Mouse (Mus musculus) induced T-regulatory cell, adult 2 months (primary cell): ENCODE data around the gene Nkx2-5.

Source experiments
- DNase-seq: peaks from one replicate; pipeline ENCODE4 v3.0.0-alpha.2; 2012; ENCODE audit warnings: low read depth

The Nkx2-5 gene

GRCm38 (mm10) chr17:26844909-26845148, at the start of gene Nkx2-5:
Gene Nkx2-5, minus strand, starts transcription at chr17:26845009.
- no peak for DNase-seq

GRCm38 (mm10) chr17:26894342-26894741, 49.5 kb upstream of the Nkx2-5 start:
- DNase-seq = no peak

- DNase-seq = no peak
Observed at GRCm38 (mm10) chr17:26893492-26893891, 48.7 kb upstream of the Nkx2-5 start.

GRCm38 (mm10) chr17:26892635-26893375, 48.0 kb upstream of the Nkx2-5 start:
- DNase-seq = no peak

GRCm38 (mm10) chr17:26887926-26888325, 43.1 kb upstream of the Nkx2-5 start:
- DNase-seq = no peak

GRCm38 (mm10) chr17:26886047-26886749, 41.4 kb upstream of the Nkx2-5 start:
- DNase-seq = peak; percentile 87

- peak; percentile 88 for DNase-seq
Observed at GRCm38 (mm10) chr17:26884995-26885926, 40.5 kb upstream of the Nkx2-5 start.

GRCm38 (mm10) chr17:26883585-26883984, 38.8 kb upstream of the Nkx2-5 start:
- no peak for DNase-seq

- DNase-seq = no peak
Observed at GRCm38 (mm10) chr17:26882706-26883105, 37.9 kb upstream of the Nkx2-5 start.

- DNase-seq = no peak
Observed at GRCm38 (mm10) chr17:26879235-26879634, 34.4 kb upstream of the Nkx2-5 start.

- DNase-seq = no peak
Observed at GRCm38 (mm10) chr17:26877927-26878326, 33.1 kb upstream of the Nkx2-5 start.

- no peak for DNase-seq
Observed at GRCm38 (mm10) chr17:26874542-26874941, 29.7 kb upstream of the Nkx2-5 start.

- no peak for DNase-seq
Observed at GRCm38 (mm10) chr17:26873502-26873901, 28.7 kb upstream of the Nkx2-5 start.

- no peak for DNase-seq
Observed at GRCm38 (mm10) chr17:26872870-26873269, 28.1 kb upstream of the Nkx2-5 start.

- no peak for DNase-seq
Observed at GRCm38 (mm10) chr17:26868756-26869155, 23.9 kb upstream of the Nkx2-5 start.

- no peak for DNase-seq
Observed at GRCm38 (mm10) chr17:26865156-26865555, 20.3 kb upstream of the Nkx2-5 start.

GRCm38 (mm10) chr17:26864343-26864742, 19.5 kb upstream of the Nkx2-5 start:
- DNase-seq = no peak

GRCm38 (mm10) chr17:26861793-26862192, 17.0 kb upstream of the Nkx2-5 start:
- DNase-seq = no peak

GRCm38 (mm10) chr17:26861383-26861782, 16.6 kb upstream of the Nkx2-5 start:
- DNase-seq = no peak

GRCm38 (mm10) chr17:26860906-26861305, 16.1 kb upstream of the Nkx2-5 start:
- DNase-seq = no peak

GRCm38 (mm10) chr17:26852262-26852661, 7.5 kb upstream of the Nkx2-5 start:
- no peak for DNase-seq

GRCm38 (mm10) chr17:26851136-26851460, 6.3 kb upstream of the Nkx2-5 start:
- DNase-seq = no peak
